Mouse (Mus musculus): ENCODE data around the gene Rmi2.

Gene Rmi2

GRCm38 (mm10) chr16:10923561-10923960 is 88.7 kb downstream of the Rmi2 start:
- DNase-seq (ENCODE audit: low read depth, low spot score) = no peak

GRCm38 (mm10) chr16:10925591-10926180 is 90.8 kb downstream of the Rmi2 start:
- DNase-seq (ENCODE audit: low read depth, low spot score) = no peak

- DNase-seq (ENCODE audit: low read depth, low spot score) = no peak
Measured at GRCm38 (mm10) chr16:10927026-10927425, 92.2 kb downstream of the Rmi2 start.

GRCm38 (mm10) chr16:10933372-10933771 is 98.5 kb downstream of the Rmi2 start:
- no peak for DNase-seq (ENCODE audit: low read depth, low spot score)

GRCm38 (mm10) chr16:10934047-10934446 is 99.2 kb downstream of the Rmi2 start:
- DNase-seq (ENCODE audit: low read depth, low spot score) = no peak

GRCm38 (mm10) chr16:10936700-10937319 is 102.0 kb downstream of the Rmi2 start:
- DNase-seq (ENCODE audit: low read depth, low spot score) = no peak

GRCm38 (mm10) chr16:10937497-10937896 is 102.6 kb downstream of the Rmi2 start:
- DNase-seq (ENCODE audit: low read depth, low spot score) = no peak

GRCm38 (mm10) chr16:10939932-10940331 is 105.1 kb downstream of the Rmi2 start:
- DNase-seq (ENCODE audit: low read depth, low spot score) = no peak

- DNase-seq (ENCODE audit: low read depth, low spot score) = no peak
Measured at GRCm38 (mm10) chr16:10940661-10941060, 105.8 kb downstream of the Rmi2 start.

All from skeletal muscle tissue, adult 2 months (tissue).